Mouse (Mus musculus) mouse embryonic stem cell (cell line): ENCODE measurements around the gene Cars2.
"Not testable (repeated sequence)": the region's sequence is repeated elsewhere in the genome, so short reads cannot be mapped to it uniquely, and the experiment has no call there.

Experiments used
- in situ Hi-C, 2 experiments: fragments of 300-500 bp; cut with MboI; formaldehyde crosslinking; loops; 1 replicate in 1 of 2; 3 replicates in 1 of 2; pipeline ENCODE4 v1.14.3; 2019 to 2020; ENCODE audit warnings: low sequenced_read_pairs in 2 of 2, low pct_unique_long_range_greater_than_20kb in 1 of 2, mixed read lengths in 1 of 2; ENCODE audit not compliant: unreplicated experiment in 1 of 2

Gene Cars2

GRCm38 (mm10) chr8:11523331-11523730 is 27.3 kb downstream of the Cars2 start:
- in situ Hi-C loops: no loop called here

GRCm38 (mm10) chr8:11518676-11519075 is 31.9 kb downstream of the Cars2 start:
- in situ Hi-C loops: no loop called here

GRCm38 (mm10) chr8:11518056-11518396 is 32.6 kb downstream of the Cars2 start:
- in situ Hi-C loops: no loop called here

- in situ Hi-C loops: no loop called here
Observed at GRCm38 (mm10) chr8:11517366-11518055, 33.1 kb downstream of the Cars2 start.

GRCm38 (mm10) chr8:11516292-11516691 is 34.3 kb downstream of the Cars2 start:
- in situ Hi-C loops: no loop called here

GRCm38 (mm10) chr8:11513247-11513646 is 37.3 kb downstream of the Cars2 start:
- in situ Hi-C loops: no loop called here

- in situ Hi-C loops: no loop called here
Observed at GRCm38 (mm10) chr8:11512711-11513110, 37.9 kb downstream of the Cars2 start.

- in situ Hi-C loops: no loop called here
Observed at GRCm38 (mm10) chr8:11510971-11511370, 39.6 kb downstream of the Cars2 start.

- in situ Hi-C loops: no loop called here
Observed at GRCm38 (mm10) chr8:11508880-11509279, 41.7 kb downstream of the Cars2 start.

- in situ Hi-C loops: no loop called here
Observed at GRCm38 (mm10) chr8:11506802-11507201, 43.8 kb downstream of the Cars2 start.

- in situ Hi-C loops: no loop called here
Observed at GRCm38 (mm10) chr8:11506074-11506473, 44.5 kb downstream of the Cars2 start.

GRCm38 (mm10) chr8:11503476-11504232 is 46.9 kb downstream of the Cars2 start:
- in situ Hi-C loops: no loop called here

GRCm38 (mm10) chr8:11498786-11499485 is 51.6 kb downstream of the Cars2 start:
- in situ Hi-C loops: no loop called here

GRCm38 (mm10) chr8:11498281-11498680 is 52.3 kb downstream of the Cars2 start:
- in situ Hi-C loops: no loop called here

GRCm38 (mm10) chr8:11497017-11497990 is 53.3 kb downstream of the Cars2 start, which contains the start of gene Naxd:
TSS of gene Naxd (plus strand) at chr8:11497506.
- in situ Hi-C loops: no loop called here

- in situ Hi-C loops: not testable (repeated sequence)
Observed at GRCm38 (mm10) chr8:11492340-11492739, 58.2 kb downstream of the Cars2 start.

GRCm38 (mm10) chr8:11487229-11487628 is 63.4 kb downstream of the Cars2 start:
- in situ Hi-C loops: no loop called here

GRCm38 (mm10) chr8:11486142-11486541 is 64.4 kb downstream of the Cars2 start:
- in situ Hi-C loops: no loop called here
